Mouse (Mus musculus): Measurements from ENCODE around the gene Ints7. TPM values are rescaled to one million over a fixed set of nuclear protein-coding genes. Genes with fewer than 3 reads are reported as not detected.

The Ints7 gene
- total RNA-seq, 2 experiments from 2014 or later: 33.1 to 35.2 TPM

- no peak for DNase-seq (ENCODE audit: extremely low spot score in 1 of 2, low spot score in 2 of 2)
- intact Hi-C loops (cut with DNase I): no loop called here
These were observed 47.4 kb downstream of the Ints7 start for GRCm38 (mm10) chr1:191622801-191623200.

DNA sequence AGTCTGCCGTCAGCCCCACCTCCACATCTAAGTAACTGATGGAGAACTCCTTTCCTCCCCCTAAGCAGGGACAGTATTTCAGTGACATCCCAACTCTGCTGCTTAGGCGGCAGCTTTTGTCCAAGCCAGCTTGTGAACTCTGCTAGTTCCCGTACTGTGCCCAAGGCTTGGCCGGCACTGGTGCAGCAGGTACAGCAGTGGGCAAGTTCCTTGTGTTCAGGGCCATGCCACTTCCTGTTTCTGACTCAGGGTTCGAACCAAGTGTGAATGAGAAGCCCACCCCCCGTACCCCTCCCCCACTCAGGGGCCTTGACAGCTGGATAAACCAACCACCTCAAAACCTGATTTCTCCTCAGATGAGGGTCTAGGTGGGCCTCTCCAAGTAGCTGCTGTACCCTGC is 49.1 kb downstream of the Ints7 start:
- intact Hi-C loops (cut with DNase I): no loop called here
- no peak for DNase-seq (ENCODE audit: extremely low spot score in 1 of 2, low spot score in 2 of 2)

GRCm38 (mm10) chr1:191625026-191625425 is 49.6 kb downstream of the Ints7 start:
- intact Hi-C loops (cut with DNase I): no loop called here
- DNase-seq (ENCODE audit: extremely low spot score in 1 of 2, low spot score in 2 of 2): no peak

- DNase-seq (ENCODE audit: extremely low spot score in 1 of 2, low spot score in 2 of 2): no peak
- intact Hi-C loops (cut with DNase I): no loop called here
These were observed 50.2 kb downstream of the Ints7 start for GRCm38 (mm10) chr1:191625620-191626019.

DNA sequence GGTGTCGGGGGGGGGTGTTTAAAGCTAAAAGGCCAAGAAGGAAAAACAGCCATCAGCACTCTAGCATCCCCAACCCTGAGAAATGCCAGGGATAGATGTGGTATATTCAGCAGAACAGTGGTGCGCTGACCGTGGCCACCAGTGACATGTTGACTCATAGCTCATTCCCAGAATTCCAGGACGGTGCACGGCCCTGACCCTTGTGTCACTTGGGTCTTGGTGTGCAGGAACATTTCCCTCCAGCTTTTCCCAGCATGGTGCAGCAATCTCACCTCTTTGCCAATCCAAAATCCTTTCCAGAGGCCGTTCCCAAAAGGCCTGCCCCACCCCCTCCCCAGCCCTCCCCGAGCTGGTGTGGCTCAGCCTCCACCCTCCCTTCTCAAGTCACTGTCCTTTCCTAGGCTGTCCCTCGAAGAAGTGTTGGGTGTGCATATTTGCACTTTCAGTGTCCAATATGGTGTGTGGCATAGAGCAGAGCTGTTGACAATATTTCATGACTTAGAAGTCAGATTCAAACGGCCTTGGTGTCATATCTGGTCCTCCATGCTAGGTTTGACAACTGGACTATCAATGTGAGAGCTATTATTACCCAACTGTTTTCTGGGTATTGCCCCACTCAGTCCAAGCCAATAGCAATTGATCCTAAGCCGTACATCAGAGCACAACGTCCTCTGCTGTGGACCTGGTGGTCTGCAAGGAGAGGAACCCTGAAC is 53.2 kb downstream of the Ints7 start:
- no peak for DNase-seq (ENCODE audit: extremely low spot score in 1 of 2, low spot score in 2 of 2)
- intact Hi-C loops (cut with DNase I): no loop called here

DNA sequence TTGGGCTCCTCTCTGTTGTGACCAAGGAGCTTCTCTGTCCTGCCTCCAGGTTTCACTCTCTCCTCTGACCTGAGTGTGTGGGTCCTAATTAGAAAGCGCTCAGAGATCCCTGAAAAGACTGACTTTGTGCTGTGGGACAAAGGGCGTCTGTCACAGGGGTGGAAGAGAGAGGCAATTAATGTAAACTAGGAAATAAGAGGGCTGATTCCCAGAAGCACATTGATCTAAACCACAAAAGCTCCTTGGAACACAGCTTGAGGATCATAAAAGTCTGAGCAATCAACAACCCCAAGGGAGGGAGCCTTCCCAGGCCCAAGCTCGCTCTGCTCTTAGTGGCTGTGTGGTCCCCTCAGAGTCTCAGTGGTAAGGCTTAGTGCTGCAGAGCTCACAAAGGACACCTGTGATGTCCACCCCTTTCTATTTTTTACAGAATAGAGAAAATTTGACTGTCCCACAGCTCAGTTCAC is 53.8 kb downstream of the Ints7 start:
- DNase-seq (ENCODE audit: extremely low spot score in 1 of 2, low spot score in 2 of 2): no peak
- intact Hi-C loops (cut with DNase I): no loop called here

DNA sequence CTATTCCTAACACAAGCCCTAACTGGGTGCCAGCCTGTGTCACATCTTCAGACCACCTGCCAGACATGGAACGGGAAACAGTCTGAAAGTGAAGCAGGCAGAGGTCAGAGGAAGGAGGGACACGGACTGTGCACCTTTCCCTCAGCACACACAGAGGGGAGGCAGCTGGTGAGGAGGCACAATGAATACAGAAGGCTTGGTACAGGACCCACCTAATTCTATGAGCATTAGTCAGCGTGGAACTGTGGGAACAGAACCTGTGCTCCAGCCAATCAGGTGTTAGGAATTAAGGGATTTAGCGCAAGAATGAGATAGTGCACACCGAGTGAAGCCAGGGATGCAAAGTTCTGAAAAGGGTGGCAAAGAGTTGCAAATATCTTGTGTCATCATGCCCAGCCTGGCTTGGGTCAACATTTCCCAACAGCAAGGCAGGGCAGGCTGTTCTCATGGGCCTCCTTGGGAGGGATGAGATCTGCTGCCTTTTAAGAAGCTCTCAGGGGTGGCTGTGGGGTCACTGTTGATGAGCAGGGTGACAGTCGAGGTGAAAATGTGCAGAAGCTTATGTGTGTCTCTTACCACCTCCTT is 57.2 kb downstream of the Ints7 start:
- intact Hi-C loops (cut with DNase I): no loop called here
- DNase-seq (ENCODE audit: extremely low spot score in 1 of 2, low spot score in 2 of 2): no peak

- intact Hi-C loops (cut with DNase I): no loop called here
- no peak for DNase-seq (ENCODE audit: extremely low spot score in 1 of 2, low spot score in 2 of 2)
These were observed 58.7 kb downstream of the Ints7 start for GRCm38 (mm10) chr1:191634116-191634515.

DNA sequence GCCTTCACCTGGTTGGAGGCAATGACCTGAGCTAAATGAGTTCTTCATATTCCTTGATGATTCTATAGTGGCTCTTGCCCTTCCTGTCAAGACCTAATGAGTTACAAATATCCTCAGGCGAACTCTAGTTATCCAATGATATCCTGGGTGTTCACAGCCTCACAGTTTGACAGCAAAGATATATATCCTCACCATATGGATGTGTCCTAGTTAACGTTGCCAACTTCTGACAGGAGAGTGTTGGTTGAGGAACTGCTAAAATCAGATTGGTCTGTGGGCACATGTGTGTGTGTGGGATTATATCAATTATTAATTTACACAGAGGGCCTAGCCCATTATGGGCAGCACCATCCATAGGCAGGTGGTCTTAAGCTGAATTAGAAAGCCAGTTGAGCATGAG is 63.0 kb downstream of the Ints7 start:
- DNase-seq (ENCODE audit: extremely low spot score in 1 of 2, low spot score in 2 of 2): no peak
- intact Hi-C loops (cut with DNase I): no loop called here

DNA sequence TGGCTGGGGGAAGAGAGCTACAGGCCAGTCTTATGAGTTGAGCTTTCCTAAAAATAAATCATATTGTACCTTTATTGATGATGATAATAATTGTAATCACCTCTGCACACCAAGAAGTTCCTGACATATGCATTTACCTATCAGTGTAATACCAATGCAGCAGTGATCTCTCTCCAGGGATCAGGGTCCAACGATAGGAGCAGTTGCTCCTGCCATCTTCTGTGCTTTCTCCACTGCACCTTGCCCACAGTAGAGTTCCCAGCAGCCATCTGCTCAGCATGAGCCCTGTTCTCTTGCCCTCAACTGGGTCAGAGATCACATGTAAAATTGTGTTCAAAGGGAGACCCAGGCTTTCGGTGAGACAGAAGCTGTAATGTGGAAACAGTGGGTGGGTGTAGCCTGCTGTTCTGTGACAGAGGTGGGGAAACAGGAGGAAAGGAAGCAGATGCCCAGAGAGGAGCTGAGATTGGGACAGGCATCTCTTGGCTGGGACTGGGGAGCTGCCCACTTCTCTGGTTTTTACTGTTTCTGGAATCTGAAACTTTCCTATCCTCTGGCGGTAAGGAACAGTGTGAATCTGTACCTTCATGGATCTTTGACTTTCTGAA is 63.9 kb downstream of the Ints7 start:
- no peak for DNase-seq (ENCODE audit: extremely low spot score in 1 of 2, low spot score in 2 of 2)
- intact Hi-C loops (cut with DNase I): no loop called here

DNA sequence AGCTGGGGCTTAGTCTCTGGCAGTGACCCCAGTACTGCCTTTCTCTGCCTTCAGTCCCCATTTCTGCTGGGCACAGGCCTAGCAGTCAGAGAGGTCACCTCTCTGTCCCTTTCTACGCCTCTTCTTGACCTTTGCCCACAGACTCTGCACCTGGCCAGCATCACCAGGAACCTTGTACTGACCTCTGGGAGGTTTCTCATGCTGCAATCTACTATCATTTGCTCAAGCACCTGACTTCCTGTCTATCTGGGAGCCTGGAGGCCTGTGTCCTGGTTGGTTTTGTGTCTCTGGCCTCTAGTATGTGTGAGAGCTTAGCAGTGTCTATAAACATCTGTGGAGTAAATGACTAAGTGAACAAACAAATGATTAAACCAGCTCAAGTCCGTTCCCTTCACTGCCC is 64.7 kb downstream of the Ints7 start:
- intact Hi-C loops (cut with DNase I): no loop called here
- no peak for DNase-seq (ENCODE audit: extremely low spot score in 1 of 2, low spot score in 2 of 2)

DNA sequence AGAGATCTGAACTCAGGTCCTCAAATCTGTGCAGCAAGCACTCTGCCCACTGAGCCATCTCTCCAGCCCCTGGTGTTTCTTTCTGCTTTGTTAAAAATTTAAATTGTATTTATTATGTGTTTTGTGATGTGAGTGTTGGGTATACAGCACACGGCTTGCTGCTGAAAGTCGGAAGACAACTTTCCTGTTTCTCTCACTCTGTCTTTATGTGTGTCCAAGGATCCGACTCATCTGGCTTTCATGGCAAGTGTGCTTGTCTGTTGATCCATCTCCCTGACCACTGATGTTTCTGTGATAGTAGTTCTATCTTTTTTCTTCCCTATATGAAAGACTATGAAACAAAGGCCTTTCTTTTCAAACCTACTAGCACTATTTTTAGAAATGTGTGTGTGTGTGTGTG is 65.4 kb downstream of the Ints7 start:
- intact Hi-C loops (cut with DNase I): no loop called here
- DNase-seq (ENCODE audit: extremely low spot score in 1 of 2, low spot score in 2 of 2): no peak

- intact Hi-C loops (cut with DNase I): no loop called here
These were observed 66.0 kb downstream of the Ints7 start for GRCm38 (mm10) chr1:191641438-191641837.

GRCm38 (mm10) chr1:191642903-191643302 is 67.5 kb downstream of the Ints7 start:
- intact Hi-C loops (cut with DNase I): no loop called here
- DNase-seq (ENCODE audit: extremely low spot score in 1 of 2, low spot score in 2 of 2): no peak

More at GRCm38 (mm10) chr1:191641438-191641837, 66.0 kb downstream of the Ints7 start:
- DNase-seq (ENCODE audit: extremely low spot score in 1 of 2, low spot score in 2 of 2): peak in 1 of 2 experiments; percentile 63

- DNase-seq (ENCODE audit: extremely low spot score in 1 of 2, low spot score in 2 of 2): no peak
- intact Hi-C loops (cut with DNase I): no loop called here
These were observed 70.5 kb downstream of the Ints7 start for GRCm38 (mm10) chr1:191645921-191646320.

DNA sequence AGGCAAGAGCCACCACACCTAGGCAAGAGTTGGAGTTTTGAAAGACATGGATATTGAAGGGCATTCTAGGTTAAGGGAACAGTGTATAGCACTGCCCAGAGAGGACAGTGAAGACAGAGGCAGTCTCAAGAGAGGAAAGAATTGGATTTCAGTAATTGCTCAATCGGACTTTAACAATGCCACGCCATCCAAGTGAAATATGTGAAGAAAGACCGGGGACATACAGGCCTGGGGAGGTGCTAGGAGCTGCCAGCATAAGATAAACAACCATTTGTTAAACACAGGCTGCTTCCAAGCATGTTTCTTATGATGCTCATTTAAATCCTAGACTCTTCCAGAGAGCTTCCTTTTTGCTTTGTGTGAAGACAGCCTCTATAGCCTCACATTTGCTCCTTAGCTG is 72.2 kb downstream of the Ints7 start:
- no peak for DNase-seq (ENCODE audit: extremely low spot score in 1 of 2, low spot score in 2 of 2)
- intact Hi-C loops (cut with DNase I): no loop called here

DNA sequence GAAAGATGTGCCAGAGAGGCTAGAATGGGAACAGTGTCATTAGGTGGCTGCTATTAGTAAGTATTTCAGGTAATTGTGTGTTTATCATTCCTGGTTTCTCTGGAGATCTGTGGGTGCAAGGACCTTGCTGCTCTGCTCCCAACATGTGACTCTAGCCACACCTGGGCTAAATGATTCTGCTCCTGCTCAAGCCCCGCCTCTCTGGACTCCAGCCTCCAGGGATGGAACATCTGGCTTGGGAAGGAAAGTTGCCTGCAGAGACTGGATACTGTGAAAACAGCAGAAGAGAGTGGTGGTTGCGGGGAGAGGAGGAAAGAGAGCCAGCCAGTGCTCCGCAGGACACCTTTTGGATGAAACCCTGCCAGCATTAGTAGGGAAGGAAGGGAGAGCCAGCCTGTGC is 84.0 kb downstream of the Ints7 start:
- intact Hi-C loops (cut with DNase I): no loop called here

DNA sequence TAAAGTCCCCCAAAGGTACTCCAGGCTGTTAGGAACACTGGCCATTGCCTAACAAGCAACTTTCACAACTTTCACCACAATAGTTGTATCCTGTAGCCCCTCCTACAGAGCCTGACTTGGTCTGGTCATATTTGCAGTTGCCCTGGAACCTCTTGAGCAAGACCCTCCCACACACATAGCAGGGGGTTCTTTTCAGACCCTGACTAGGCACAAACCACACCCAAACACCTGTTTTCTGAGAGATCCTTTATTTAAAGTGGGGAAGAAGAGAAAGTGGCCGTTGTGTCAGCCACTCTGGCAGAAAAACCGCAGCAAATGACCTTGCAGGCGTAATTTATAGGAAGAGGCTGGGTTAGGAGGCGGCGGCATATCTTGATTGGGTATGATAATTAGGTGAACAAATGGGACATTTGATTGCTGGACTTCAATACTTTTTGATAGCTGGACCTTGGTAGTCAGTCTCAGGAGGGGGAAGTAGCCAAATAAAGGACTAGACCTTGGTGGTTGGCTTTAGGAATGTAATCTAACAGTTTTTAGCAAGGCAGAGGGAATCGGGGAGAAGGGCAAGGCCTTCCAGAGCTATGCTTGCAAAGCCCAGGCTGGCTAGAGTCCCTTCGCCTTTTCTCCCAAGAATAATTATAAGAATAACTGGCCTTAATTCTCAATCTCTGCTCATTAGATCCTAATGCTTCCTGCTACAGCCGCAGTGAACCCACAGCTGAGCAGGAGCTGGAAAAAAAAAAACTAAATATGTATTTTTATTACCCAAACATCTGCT is 85.8 kb downstream of the Ints7 start:
- DNase-seq (ENCODE audit: extremely low spot score in 1 of 2, low spot score in 2 of 2): no peak
- intact Hi-C loops (cut with DNase I): no loop called here

More for the DNA sequence above, 84.0 kb downstream of the Ints7 start:
- DNase-seq (ENCODE audit: extremely low spot score in 1 of 2, low spot score in 2 of 2): no peak

GRCm38 (mm10) chr1:191662178-191662898 is 86.9 kb downstream of the Ints7 start:
- peak in 1 of 2 experiments; percentile 29 for DNase-seq (ENCODE audit: extremely low spot score in 1 of 2, low spot score in 2 of 2)
- intact Hi-C loops (cut with DNase I): no loop called here
